Mouse (Mus musculus) heart, embryonic 11.5 days (tissue): ENCODE measurements around the gene Rbm8a. TPM values are rescaled to one million over a fixed set of nuclear protein-coding genes. Genes with fewer than 3 reads are reported as not detected.

Experiments used
- ATAC-seq: fragments of 200-750 bp; cut with Nextera tagmentation; replicated peaks from 2 replicates; pipeline ENCODE4 v1.8.0; 2017; ENCODE audit warnings: moderate library complexity; ENCODE audit not compliant: insufficient number of reproducible peaks, low FRiP score, low TSS enrichment
- H3K27ac ChIP-seq: fragments of 300-500 bp; sonication (generic); 2 replicates; pipeline ENCODE4 v1.5.1; 2014; ENCODE audit warnings: mild to moderate bottlenecking, low read depth, low read length
- H3K27me3 ChIP-seq: fragments of 300-500 bp; sonication (generic); 2 replicates; pipeline ENCODE4 v1.6.1; 2014; ENCODE audit warnings: mild to moderate bottlenecking, low read length, mixed read lengths; ENCODE audit not compliant: control insufficient read depth, insufficient read depth
- H3K36me3 ChIP-seq: fragments of 300-500 bp; sonication (generic); 2 replicates; pipeline ENCODE4 v1.6.1; 2014; ENCODE audit warnings: mild to moderate bottlenecking, low read length, moderate library complexity, mixed read lengths; ENCODE audit not compliant: control insufficient read depth, insufficient read depth
- H3K4me1 ChIP-seq: fragments of 300-500 bp; sonication (generic); 2 replicates; pipeline ENCODE4 v1.6.1; 2014; ENCODE audit warnings: low read length; ENCODE audit not compliant: control insufficient read depth, insufficient read depth
- H3K4me2 ChIP-seq: fragments of 300-500 bp; sonication (generic); 2 replicates; pipeline ENCODE4 v1.6.1; 2014; ENCODE audit warnings: mild to moderate bottlenecking, moderate library complexity
- H3K4me3 ChIP-seq: fragments of 300-500 bp; sonication (generic); 2 replicates; pipeline ENCODE4 v1.5.1; 2014; ENCODE audit warnings: low read depth, low read length
- H3K9ac ChIP-seq: fragments of 300-500 bp; sonication (generic); 2 replicates; pipeline ENCODE4 v1.6.1; 2014; ENCODE audit warnings: mild to moderate bottlenecking, low read depth, low read length, moderate library complexity
- H3K9me3 ChIP-seq: fragments of 300-500 bp; sonication (generic); replicated peaks from 2 replicates; pipeline ENCODE4 v1.6.1; 2016; ENCODE audit warnings: low read length; ENCODE audit not compliant: control insufficient read depth
- WGBS: fragments of 180-500 bp; shearing (Covaris S2); extraction: QIAGEN DNeasy Blood & Tissue Kit; methylation state at CpG from one replicate; pipeline ENCODE4 v1.1.7; 2014; ENCODE audit not compliant: insufficient replicate concordance; 5-methylcytosine and 5-hydroxymethylcytosine counted together
- polyA plus RNA-seq: library from polyadenylated mRNA; unstranded; fragments of >200 nt; fragmentation: Nextera tagmentation; extraction: Ambion mirVana; gene quantifications from 2 replicates; pipeline ENCODE4 v1.2.1, GENCODE M21; 2014

Rbm8a gene
- polyA plus RNA-seq, 1 experiment from 2014 or later, result 124 TPM

- Histone ChIP-seq H3K4me2 (peak overlapping the region; percentile 98), H3K9me3 (no peaks in the 10 kb centered on the region), H3K9ac (no peak overlapping the region; the same call in 1 of the 2 replicates), H3K4me1 (peaks cover 28% of the 10 kb centered on the region), H3K27me3 (peaks cover 2% of the 10 kb centered on the region; the same call in 1 of the 2 replicates), H3K27ac (no peak overlapping the region; the same call in 1 of the 2 replicates), H3K4me3 (peak overlapping the region; percentile 65; the same call in 1 of the 2 replicates), H3K36me3 (no peaks in the 10 kb centered on the region)
- ATAC-seq, result no peak
- 21% methylated on average over 6 of the region's 6 CpGs for WGBS
Measured at GRCm38 (mm10) chr3:96595661-96596060, 34.1 kb upstream of the Rbm8a start.

DNA sequence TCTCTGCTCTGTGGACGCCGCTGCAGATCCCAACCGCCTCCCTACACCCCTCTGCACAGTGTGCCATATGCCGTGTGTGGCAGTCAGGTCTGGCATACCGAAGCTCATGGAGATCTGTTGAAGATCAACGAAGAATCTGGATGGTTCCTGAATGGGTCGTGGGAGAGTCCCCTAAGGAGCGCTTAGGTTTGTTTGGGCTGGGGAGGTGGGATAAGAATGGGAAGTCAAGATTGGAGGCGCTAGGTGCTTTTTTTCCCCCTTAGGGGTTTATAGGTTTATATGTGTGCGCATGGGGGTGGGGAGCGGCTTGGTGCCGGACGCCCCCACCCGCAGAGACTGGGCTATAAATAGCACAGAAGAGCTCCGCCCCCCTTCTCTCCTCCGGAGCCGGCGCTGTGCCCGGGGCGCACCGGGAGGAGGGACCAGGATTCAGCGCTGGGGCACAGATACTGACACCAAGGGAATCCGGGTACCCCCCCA is 33.5 kb upstream of the Rbm8a start, which contains the start of gene Ankrd34a:
Gene Ankrd34a, plus strand, starts transcription at position 409 of the 480 bp plus-strand sequence.
- no peaks in the 10 kb centered on the region for H3K9me3 ChIP-seq
- H3K9ac ChIP-seq, result peak within 1 kb of the TSS; percentile 83
- H3K27me3 ChIP-seq, result peaks cover 2% of the 10 kb centered on the region; the same call in 1 of the 2 replicates
- under 1% methylated on average over 19 of the region's 23 CpGs for WGBS
- peaks cover 28% of the 10 kb centered on the region for H3K4me1 ChIP-seq
- H3K4me2 ChIP-seq, result peak within 1 kb of the TSS; percentile 98
- no peaks in the 10 kb centered on the region for H3K36me3 ChIP-seq
- H3K27ac ChIP-seq, result peak within 1 kb of the TSS; percentile 78
- peak within 1 kb of the TSS; percentile 65 for H3K4me3 ChIP-seq
- ATAC-seq, result no peak

DNA sequence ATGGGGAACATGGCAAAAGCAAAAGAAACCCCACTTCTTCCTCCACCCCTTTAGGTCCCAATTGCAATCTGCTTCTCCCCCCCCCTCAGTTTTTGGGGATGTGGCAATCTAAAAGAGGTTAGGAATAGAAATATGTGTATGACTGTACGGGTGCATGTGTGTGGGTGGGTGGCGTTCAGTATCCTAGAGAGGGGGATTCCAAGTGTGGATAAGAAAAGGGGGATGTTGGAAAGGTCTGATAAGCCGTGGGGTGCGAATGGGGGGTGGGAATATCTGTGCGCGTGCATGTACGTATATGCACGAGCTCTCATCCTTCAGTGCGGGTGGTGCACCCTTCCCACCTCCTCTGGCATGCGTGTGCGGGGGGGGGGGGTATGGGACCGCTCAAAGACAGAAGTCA is 32.9 kb upstream of the Rbm8a start:
- Histone ChIP-seq H3K4me1 (peaks cover 28% of the 10 kb centered on the region), H3K27ac (peak overlapping the region; percentile 78), H3K4me3 (peak overlapping the region; percentile 65), H3K36me3 (no peaks in the 10 kb centered on the region), H3K9me3 (no peaks in the 10 kb centered on the region), H3K9ac (peak overlapping the region; percentile 83), H3K27me3 (peaks cover 2% of the 10 kb centered on the region; the same call in 1 of the 2 replicates), H3K4me2 (peak overlapping the region; percentile 98)
- 2% methylated on average over 11 of the region's 12 CpGs for WGBS
- ATAC-seq, result no peak

DNA sequence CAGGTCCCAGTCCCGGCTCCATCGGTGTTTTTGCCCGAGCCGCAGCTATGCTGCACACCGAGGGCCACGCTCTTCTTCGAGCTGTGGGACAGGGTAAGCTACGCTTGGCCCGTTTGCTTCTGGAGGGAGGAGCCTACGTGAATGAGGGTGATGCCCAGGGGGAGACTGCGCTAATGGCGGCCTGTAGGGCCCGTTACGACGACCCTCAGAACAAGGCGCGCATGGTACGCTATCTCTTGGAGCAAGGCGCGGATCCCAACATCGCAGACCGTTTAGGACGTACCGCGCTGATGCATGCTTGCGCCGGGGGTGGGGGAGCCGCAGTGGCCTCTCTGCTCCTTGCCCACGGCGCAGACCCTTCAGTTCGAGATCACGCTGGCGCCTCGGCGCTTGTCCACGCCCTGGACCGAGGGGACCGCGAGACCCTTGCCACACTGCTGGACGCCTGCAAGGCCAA is 32.3 kb upstream of the Rbm8a start:
- Histone ChIP-seq H3K27ac (peak overlapping the region; percentile 78), H3K4me1 (peaks cover 29% of the 10 kb centered on the region)

GRCm38 (mm10) chr3:96598156-96599068 is 31.3 kb upstream of the Rbm8a start:
- peaks cover 38% of the 10 kb centered on the region for H3K4me1 ChIP-seq
- H3K27ac ChIP-seq, result peak overlapping the region; percentile 78
- no peaks in the 10 kb centered on the region for H3K9me3 ChIP-seq
- H3K36me3 ChIP-seq, result no peaks in the 10 kb centered on the region
- peak overlapping the region; percentile 83 for H3K9ac ChIP-seq
- peak overlapping the region; percentile 98 for H3K4me2 ChIP-seq
- 3% methylated on average over 54 of the region's 54 CpGs for WGBS
- peaks cover 2% of the 10 kb centered on the region; the same call in 1 of the 2 replicates for H3K27me3 ChIP-seq
- ATAC-seq, result 0 out of 2 replicates have a peak, but pooled peaks have one; percentile 4
- peak overlapping the region; percentile 65 for H3K4me3 ChIP-seq

More for the DNA sequence above, 32.3 kb upstream of the Rbm8a start:
- peak overlapping the region; percentile 98 for H3K4me2 ChIP-seq
- no peaks in the 10 kb centered on the region for H3K36me3 ChIP-seq
- peaks cover 2% of the 10 kb centered on the region; the same call in 1 of the 2 replicates for H3K27me3 ChIP-seq
- H3K9me3 ChIP-seq, result no peaks in the 10 kb centered on the region
- under 1% methylated on average over 40 of the region's 40 CpGs for WGBS
- no peak for ATAC-seq
- H3K9ac ChIP-seq, result peak overlapping the region; percentile 83
- H3K4me3 ChIP-seq, result peak overlapping the region; percentile 65

DNA sequence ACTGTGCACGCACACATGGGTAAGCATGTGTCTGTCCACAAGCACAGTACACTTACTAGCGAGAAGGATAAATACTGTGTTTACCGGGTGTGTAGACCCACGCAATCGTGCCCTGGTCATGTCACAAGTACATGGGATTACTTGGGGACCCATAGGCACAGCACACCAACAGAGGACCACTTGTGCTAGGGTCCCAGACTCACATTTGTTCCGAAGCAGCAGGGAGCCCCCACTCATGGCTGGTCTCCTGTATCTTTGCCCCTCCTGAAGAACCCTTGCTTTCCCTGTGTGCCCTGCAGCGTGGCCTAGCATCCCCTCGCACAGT is 30.7 kb upstream of the Rbm8a start:
- no peaks in the 10 kb centered on the region for H3K36me3 ChIP-seq
- H3K4me2 ChIP-seq, result peak overlapping the region; percentile 98
- H3K4me3 ChIP-seq, result peak overlapping the region; percentile 65
- H3K9ac ChIP-seq, result no peak overlapping the region; the same call in 1 of the 2 replicates
- H3K27me3 ChIP-seq, result peaks cover 2% of the 10 kb centered on the region; the same call in 1 of the 2 replicates
- 48% methylated on average over 8 of the region's 8 CpGs for WGBS
- no peaks in the 10 kb centered on the region for H3K9me3 ChIP-seq
- H3K4me1 ChIP-seq, result peaks cover 44% of the 10 kb centered on the region
- ATAC-seq, result no peak
- no peak overlapping the region for H3K27ac ChIP-seq

DNA sequence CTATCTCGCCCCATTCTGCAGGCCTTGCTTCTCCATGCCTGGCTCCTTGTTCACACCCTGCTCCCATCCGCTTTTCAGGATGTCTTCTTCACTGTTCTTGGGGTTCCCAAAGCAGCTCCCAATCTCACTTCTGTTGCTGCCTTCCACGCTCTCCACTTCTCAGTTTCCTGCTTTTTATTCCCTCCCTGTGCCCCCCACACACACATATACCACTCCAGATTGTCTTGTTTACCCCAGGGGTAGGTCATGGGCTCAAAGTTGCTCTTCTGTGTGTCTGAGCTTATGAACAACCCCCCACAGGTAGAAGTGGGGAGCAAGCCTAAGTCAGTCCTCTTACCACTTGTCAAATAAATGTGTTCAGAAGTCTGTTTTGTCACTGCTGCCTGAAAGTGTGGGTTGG is 30.3 kb upstream of the Rbm8a start:
- 71% methylated on average over 3 of the region's 3 CpGs for WGBS

GRCm38 (mm10) chr3:96600639-96601250 is 29.0 kb upstream of the Rbm8a start, which contains the start of gene Lix1l:
TSS of gene Lix1l (plus strand) at chr3:96601149.
- H3K4me2 ChIP-seq, result peak within 1 kb of the TSS; percentile 72
- H3K9ac ChIP-seq, result peak within 1 kb of the TSS; percentile 87
- 4% methylated on average over 24 of the region's 27 CpGs for WGBS
- peak; percentile 85 for ATAC-seq
- no peaks in the 10 kb centered on the region for H3K36me3 ChIP-seq
- peak within 1 kb of the TSS; percentile 96 for H3K27ac ChIP-seq
- H3K4me1 ChIP-seq, result peaks cover 44% of the 10 kb centered on the region
- peak within 1 kb of the TSS; percentile 84 for H3K4me3 ChIP-seq
- H3K27me3 ChIP-seq, result peaks cover 2% of the 10 kb centered on the region; the same call in 1 of the 2 replicates
- no peaks in the 10 kb centered on the region for H3K9me3 ChIP-seq

More for the DNA sequence above, 30.3 kb upstream of the Rbm8a start:
- peaks cover 46% of the 10 kb centered on the region for H3K4me1 ChIP-seq
- no peak overlapping the region for H3K9ac ChIP-seq
- H3K27ac ChIP-seq, result no peak overlapping the region
- peak overlapping the region; percentile 65; the same call in 1 of the 2 replicates for H3K4me3 ChIP-seq
- no peaks in the 10 kb centered on the region for H3K9me3 ChIP-seq
- no peak for ATAC-seq
- peaks cover 2% of the 10 kb centered on the region; the same call in 1 of the 2 replicates for H3K27me3 ChIP-seq
- no peak overlapping the region; the same call in 1 of the 2 replicates for H3K4me2 ChIP-seq
- H3K36me3 ChIP-seq, result no peaks in the 10 kb centered on the region
